Mouse (Mus musculus) megakaryocyte-erythroid progenitor cell, adult 5 weeks (primary cell): ENCODE results near the gene Zfp273. TPM values are rescaled to one million over a fixed set of nuclear protein-coding genes. Genes with fewer than 3 reads are reported as not detected.

Source experiments
- polyA plus RNA-seq: library from polyadenylated mRNA; stranded (reverse); fragments of >175 nt; gene quantifications from 2 replicates; pipeline ENCODE4 v1.2.3, GENCODE M21; 2012

Gene Zfp273
- 0.25 and 0.50 TPM in 2 replicates for polyA plus RNA-seq

GRCm38 (mm10) chr13:67813710-67814660 lies at the start of gene Zfp273:
Gene Zfp273 (plus strand): TSS chr13:67813740.

GRCm38 (mm10) chr13:67779265-67780221 lies 34.0 kb upstream of the Zfp273 start, which contains the start of gene Zfp493:
Gene Zfp493 (plus strand): TSS chr13:67779693.

GRCm38 (mm10) chr13:67830911-67831336 lies 17.4 kb downstream of the Zfp273 start, which contains the start of gene Gm10037:
Gene Gm10037 (plus strand): TSS chr13:67831106.

GRCm38 (mm10) chr13:67863026-67863425 lies 49.5 kb downstream of the Zfp273 start, which contains the start of gene BC048507:
Gene BC048507 (plus strand): TSS chr13:67863326.

Other genes starting within 250 kb of the Zfp273 start
- gene Zfp729b, start 204.0 kb upstream of the Zfp273 start, polyA plus RNA-seq: 0.23 and 0.63 TPM in 2 replicates
- not detected in 2 replicates for gene Gm49345, start 176.0 kb upstream of the Zfp273 start, polyA plus RNA-seq
- gene Zfp729a, start 175.9 kb upstream of the Zfp273 start, polyA plus RNA-seq: 0.20 and 0.27 TPM in 2 replicates
- 0.50 and 0.78 TPM in 2 replicates for gene Zfp738, start 126.7 kb upstream of the Zfp273 start, polyA plus RNA-seq
- 0.53 and 0.72 TPM in 2 replicates for gene Zfp65, start 84.6 kb upstream of the Zfp273 start, polyA plus RNA-seq
- gene Zfp85, start 58.5 kb upstream of the Zfp273 start, polyA plus RNA-seq: 0.26 and 0.27 TPM in 2 replicates
- gene Zfp493, start 34.0 kb upstream of the Zfp273 start, polyA plus RNA-seq: 0.04 and 0.21 TPM in 2 replicates
- not detected in 2 replicates for gene Gm10037, start 17.4 kb downstream of the Zfp273 start, polyA plus RNA-seq
- not detected in 2 replicates for gene BC048507, start 49.6 kb downstream of the Zfp273 start, polyA plus RNA-seq